Mouse (Mus musculus) neural tube, embryonic 14.5 days (tissue): ENCODE measurements around the gene Fam189b. TPM values are rescaled to one million over a fixed set of nuclear protein-coding genes. Genes with fewer than 3 reads are reported as not detected.
"Not testable (repeated sequence)": the region's sequence is repeated elsewhere in the genome, so short reads cannot be mapped to it uniquely, and the experiment has no call there.

Experiments
- ATAC-seq: fragments of 200-750 bp; cut with Nextera tagmentation; 2 replicates; pipeline ENCODE4 v1.8.0; 2017; ENCODE audit warnings: low read depth, mild to moderate bottlenecking, moderate TSS enrichment, moderate library complexity
- H3K27ac ChIP-seq: fragments of 300-500 bp; sonication (generic); 2 replicates; pipeline ENCODE4 v1.5.1; 2014; ENCODE audit warnings: low read depth, mild to moderate bottlenecking, control low read depth, low read length, moderate library complexity, mixed read lengths
- H3K27me3 ChIP-seq: fragments of 300-500 bp; sonication (generic); 2 replicates; pipeline ENCODE4 v1.6.1; 2014; ENCODE audit warnings: low read length; ENCODE audit not compliant: control insufficient read depth, insufficient read depth
- H3K36me3 ChIP-seq: fragments of 300-500 bp; sonication (generic); 2 replicates; pipeline ENCODE4 v1.6.1; 2014; ENCODE audit warnings: low read length, mixed read lengths; ENCODE audit not compliant: control insufficient read depth, insufficient read depth
- H3K4me1 ChIP-seq: fragments of 300-500 bp; sonication (generic); 2 replicates; pipeline ENCODE4 v1.6.1; 2014; ENCODE audit warnings: low read length; ENCODE audit not compliant: control insufficient read depth, insufficient read depth
- H3K4me2 ChIP-seq: fragments of 300-500 bp; sonication (generic); 2 replicates; pipeline ENCODE4 v1.6.1; 2014; ENCODE audit warnings: mild to moderate bottlenecking, low read depth, low read length, control low read depth
- H3K4me3 ChIP-seq: fragments of 300-500 bp; sonication (generic); 2 replicates; pipeline ENCODE4 v1.5.1; 2014; ENCODE audit warnings: low read depth, low read length, control low read depth, mixed read lengths
- H3K9ac ChIP-seq: fragments of 300-500 bp; sonication (generic); replicated peaks from 2 replicates; pipeline ENCODE4 v1.6.1; 2014; ENCODE audit warnings: low read depth, mild to moderate bottlenecking, control low read depth, low read length, mixed read lengths
- H3K9me3 ChIP-seq: fragments of 300-500 bp; sonication (generic); 2 replicates; pipeline ENCODE4 v1.6.1; 2016; ENCODE audit warnings: low read length; ENCODE audit not compliant: control insufficient read depth
- WGBS: fragments of 180-500 bp; shearing (Covaris S2); extraction: QIAGEN DNeasy Blood & Tissue Kit; methylation state at CpG from one replicate; pipeline ENCODE4 v1.1.7; 2014; 5-methylcytosine and 5-hydroxymethylcytosine counted together
- polyA plus RNA-seq: library from polyadenylated mRNA; unstranded; fragments of >200 nt; fragmentation: Nextera tagmentation; extraction: Ambion mirVana; gene quantifications from 2 replicates; pipeline ENCODE4 v1.2.1, GENCODE M21; 2014

Gene Fam189b
- polyA plus RNA-seq, 1 experiment from 2014 or later, result 38.5 TPM

DNA sequence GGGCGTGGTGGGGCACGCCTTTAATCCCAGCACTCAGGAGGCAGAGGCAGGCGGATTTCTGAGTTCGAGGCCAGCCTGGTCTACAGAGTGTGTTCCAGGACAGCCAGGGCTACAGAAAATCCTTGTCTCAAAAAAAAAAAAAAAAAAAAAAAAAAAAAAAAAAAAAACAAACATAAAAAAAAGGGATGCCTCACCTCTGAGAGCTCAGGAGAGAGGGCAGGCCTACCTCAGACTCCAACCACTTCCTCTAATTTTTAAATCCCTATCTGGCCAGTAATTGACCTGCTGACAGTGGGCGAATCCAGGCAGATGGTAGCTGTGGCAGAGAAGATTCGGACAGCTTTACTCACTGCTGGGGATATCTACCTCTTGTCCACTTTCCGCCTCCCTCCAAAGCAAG is 33.5 kb downstream of the Fam189b start:
- 0 out of 2 replicates have a peak overlapping the region, but pooled peaks have one; percentile 95 for H3K27ac ChIP-seq
- WGBS, result 77% methylated on average over 7 of the region's 7 CpGs
- not testable (repeated sequence) for H3K9ac ChIP-seq, H3K4me3 ChIP-seq, H3K36me3 ChIP-seq, H3K9me3 ChIP-seq, H3K27me3 ChIP-seq, ATAC-seq, H3K4me2 ChIP-seq
- peaks cover 19% of the 10 kb centered on the region for H3K4me1 ChIP-seq

DNA sequence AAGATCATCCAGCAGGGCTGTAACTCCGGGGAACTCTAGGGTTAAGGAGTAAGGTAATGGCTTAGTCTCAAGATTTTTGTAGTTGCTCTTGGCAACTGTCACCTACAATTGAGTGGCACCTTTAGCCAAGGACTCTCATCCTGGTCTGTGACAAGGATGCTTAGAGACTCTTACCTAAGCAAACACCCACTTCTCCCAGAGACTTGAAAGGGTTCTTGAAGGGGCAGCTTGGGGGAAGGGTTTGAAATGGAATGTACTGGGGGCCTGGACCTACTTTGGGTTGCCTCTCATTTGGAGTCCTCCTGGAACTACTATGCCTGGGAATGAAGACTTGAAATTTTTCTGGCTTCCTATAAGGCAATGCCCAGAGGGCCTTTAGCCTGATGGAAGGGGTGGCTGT is 35.3 kb downstream of the Fam189b start:
- Histone ChIP-seq H3K4me3 (no peak overlapping the region), H3K4me2 (no peak overlapping the region), H3K27me3 (peaks cover 3% of the 10 kb centered on the region; the same call in 1 of the 2 replicates), H3K27ac (no peak overlapping the region), H3K9me3 (no peaks in the 10 kb centered on the region), H3K4me1 (peaks cover 12% of the 10 kb centered on the region; the same call in 1 of the 2 replicates), H3K9ac (no peak overlapping the region), H3K36me3 (no peaks in the 10 kb centered on the region)
- ATAC-seq, result no peak
- 83% methylated on average over 1 of the region's 1 CpGs for WGBS

DNA sequence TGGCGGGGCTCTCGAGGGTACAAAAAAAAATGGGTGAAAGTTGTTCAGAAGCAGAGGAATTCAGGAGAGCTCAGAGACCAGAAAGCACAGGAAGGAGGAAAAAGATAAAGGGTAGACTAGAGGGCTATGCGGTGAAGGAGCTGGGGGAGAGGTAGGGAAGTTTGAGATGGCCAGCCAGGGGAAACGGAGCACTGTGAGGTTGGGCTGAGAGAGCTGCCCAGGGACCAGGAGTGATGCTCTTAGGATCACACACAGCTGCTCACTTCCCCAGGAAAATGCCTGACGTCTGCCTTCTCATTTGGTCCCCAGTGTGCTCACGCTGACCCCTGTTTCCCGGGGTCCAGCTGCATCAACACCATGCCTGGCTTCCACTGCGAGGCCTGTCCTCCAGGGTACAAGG is 36.6 kb downstream of the Fam189b start:
- no peaks in the 10 kb centered on the region for H3K9me3 ChIP-seq
- no peak overlapping the region for H3K4me2 ChIP-seq
- WGBS, result 54% methylated on average over 8 of the region's 8 CpGs
- H3K4me1 ChIP-seq, result peaks cover 15% of the 10 kb centered on the region; the same call in 1 of the 2 replicates
- no peak overlapping the region for H3K27ac ChIP-seq
- H3K36me3 ChIP-seq, result no peaks in the 10 kb centered on the region
- H3K27me3 ChIP-seq, result no peaks in the 10 kb centered on the region
- ATAC-seq, result no peak
- H3K9ac ChIP-seq, result no peak overlapping the region
- H3K4me3 ChIP-seq, result no peak overlapping the region

DNA sequence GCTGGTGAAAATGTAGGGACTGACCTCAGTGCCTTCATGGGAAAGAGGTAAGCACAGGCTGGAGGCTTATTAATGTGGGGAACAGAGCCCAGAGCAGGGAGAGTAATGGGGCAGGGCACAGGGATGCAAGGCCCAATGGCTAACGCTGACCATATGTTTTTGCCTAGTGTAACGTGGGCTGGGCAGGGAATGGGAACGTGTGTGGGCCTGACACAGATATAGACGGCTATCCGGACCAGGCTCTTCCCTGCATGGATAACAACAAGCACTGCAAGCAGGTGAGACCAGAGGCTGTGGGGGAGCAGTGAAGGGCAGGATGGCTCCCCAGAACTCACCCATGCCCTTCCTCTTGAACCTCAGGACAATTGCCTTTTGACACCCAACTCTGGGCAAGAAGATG is 38.2 kb downstream of the Fam189b start:
- no peak overlapping the region for H3K4me2 ChIP-seq

DNA sequence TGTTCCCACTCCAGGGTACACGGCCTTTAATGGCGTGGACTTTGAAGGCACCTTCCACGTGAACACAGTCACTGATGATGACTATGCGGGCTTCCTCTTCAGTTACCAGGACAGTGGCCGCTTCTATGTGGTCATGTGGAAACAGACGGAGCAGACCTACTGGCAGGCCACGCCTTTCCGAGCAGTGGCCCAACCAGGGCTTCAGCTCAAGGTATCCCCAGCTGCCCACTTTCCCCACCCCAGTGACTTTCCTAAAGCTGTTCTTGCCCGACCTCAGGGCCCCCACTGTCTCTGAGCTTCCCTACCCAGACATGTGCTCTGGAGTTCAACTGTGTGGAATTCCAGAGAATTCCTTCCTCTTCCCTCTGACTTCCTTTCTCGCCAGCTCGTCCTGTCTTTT is 41.9 kb downstream of the Fam189b start:
- Histone ChIP-seq H3K36me3 (no peaks in the 10 kb centered on the region), H3K27me3 (no peaks in the 10 kb centered on the region), H3K9me3 (no peaks in the 10 kb centered on the region), H3K4me2 (peak overlapping the region; percentile 57), H3K4me1 (peaks cover 32% of the 10 kb centered on the region), H3K4me3 (peak overlapping the region; percentile 40), H3K9ac (peak overlapping the region; percentile 63), H3K27ac (peak overlapping the region; percentile 83)
- WGBS, result 38% methylated on average over 11 of the region's 11 CpGs
- ATAC-seq, result no peak

More for the DNA sequence above, 38.2 kb downstream of the Fam189b start:
- H3K36me3 ChIP-seq, result no peaks in the 10 kb centered on the region
- H3K9ac ChIP-seq, result no peak overlapping the region
- H3K27me3 ChIP-seq, result no peaks in the 10 kb centered on the region
- peaks cover 15% of the 10 kb centered on the region for H3K4me1 ChIP-seq
- no peak for ATAC-seq
- no peak overlapping the region for H3K4me3 ChIP-seq
- no peaks in the 10 kb centered on the region for H3K9me3 ChIP-seq
- no peak overlapping the region for H3K27ac ChIP-seq
- 67% methylated on average over 5 of the region's 5 CpGs for WGBS

DNA sequence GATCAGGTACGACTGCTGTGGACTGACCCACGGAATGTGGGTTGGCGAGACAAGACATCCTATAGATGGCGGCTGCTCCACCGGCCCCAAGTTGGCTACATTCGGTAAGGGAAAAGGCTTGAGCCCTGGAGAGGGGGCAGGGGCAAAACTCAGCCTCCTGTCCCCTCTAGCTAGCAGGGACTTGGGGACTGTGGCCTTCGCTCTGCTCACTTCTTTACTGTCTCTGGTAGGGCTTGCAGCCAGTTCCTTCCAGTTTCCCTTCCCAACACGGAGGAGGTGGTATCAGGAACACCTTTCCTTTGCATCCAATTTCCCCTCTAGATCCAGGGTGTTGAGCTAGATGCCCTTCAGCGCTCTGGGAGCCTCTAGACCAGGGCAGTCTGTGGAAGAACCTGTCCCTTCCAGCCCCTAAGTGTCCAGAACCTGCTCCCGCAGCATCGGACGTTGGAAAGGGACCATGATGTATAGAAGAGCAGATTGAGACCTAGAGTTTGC is 42.4 kb downstream of the Fam189b start:
- peak overlapping the region; percentile 63 for H3K9ac ChIP-seq
- 24% methylated on average over 12 of the region's 12 CpGs for WGBS
- H3K9me3 ChIP-seq, result no peaks in the 10 kb centered on the region
- H3K27me3 ChIP-seq, result no peaks in the 10 kb centered on the region
- H3K4me3 ChIP-seq, result peak overlapping the region; percentile 40
- peak overlapping the region; percentile 57 for H3K4me2 ChIP-seq
- H3K27ac ChIP-seq, result peak overlapping the region; percentile 83
- ATAC-seq, result no peak
- H3K36me3 ChIP-seq, result no peaks in the 10 kb centered on the region
- H3K4me1 ChIP-seq, result peaks cover 32% of the 10 kb centered on the region

DNA sequence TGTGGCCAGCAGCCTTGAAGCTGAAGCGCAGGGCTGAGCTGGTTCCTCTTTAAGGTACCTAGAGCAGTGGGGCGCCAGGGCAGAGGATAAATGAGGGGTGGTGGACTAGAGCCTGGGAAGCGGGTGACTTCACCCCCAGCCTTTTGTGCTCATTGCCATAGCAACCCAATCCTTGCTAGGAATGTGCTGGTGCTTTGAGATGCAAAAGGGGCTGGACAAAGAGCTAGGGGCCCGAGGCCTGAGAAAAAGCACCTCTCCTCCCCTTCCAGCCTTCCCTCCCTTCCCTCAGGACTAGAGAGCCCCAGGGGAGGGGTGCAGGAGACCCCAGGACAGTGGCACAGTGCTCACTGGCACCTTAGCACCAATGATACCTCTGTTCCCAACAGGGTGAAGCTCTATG is 43.0 kb downstream of the Fam189b start:
- Histone ChIP-seq H3K4me1 (peaks cover 32% of the 10 kb centered on the region), H3K27ac (peak overlapping the region; percentile 83), H3K9ac (peak overlapping the region; percentile 63), H3K9me3 (no peaks in the 10 kb centered on the region), H3K4me3 (peak overlapping the region; percentile 40), H3K4me2 (peak overlapping the region; percentile 57), H3K36me3 (no peaks in the 10 kb centered on the region), H3K27me3 (no peaks in the 10 kb centered on the region)
- peak; percentile 41; the same call in 1 of the 2 replicates for ATAC-seq
- WGBS, result 4% methylated on average over 4 of the region's 4 CpGs

DNA sequence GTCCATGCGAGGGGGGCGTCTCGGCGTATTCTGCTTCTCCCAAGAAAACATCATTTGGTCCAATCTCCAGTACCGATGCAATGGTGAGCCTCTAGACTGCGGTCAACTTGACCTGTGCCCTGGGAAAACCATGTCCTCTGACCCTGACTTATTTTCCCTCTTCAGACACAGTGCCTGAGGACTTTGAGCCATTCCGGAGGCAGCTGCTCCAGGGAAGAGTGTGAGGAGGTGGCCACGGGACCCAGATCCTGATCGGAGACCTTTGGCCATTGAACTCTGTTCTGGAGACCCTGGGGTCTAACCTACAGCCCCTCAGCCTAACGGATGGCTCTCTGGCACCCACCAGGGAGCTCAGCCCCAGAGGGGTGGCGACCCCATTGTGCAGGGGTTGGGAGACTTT is 43.4 kb downstream of the Fam189b start:
- Histone ChIP-seq H3K9me3 (no peaks in the 10 kb centered on the region), H3K27ac (peak overlapping the region; percentile 83), H3K4me2 (peak overlapping the region; percentile 57), H3K4me3 (peak overlapping the region; percentile 40), H3K9ac (peak overlapping the region; percentile 63), H3K36me3 (no peaks in the 10 kb centered on the region), H3K4me1 (peaks cover 32% of the 10 kb centered on the region), H3K27me3 (no peaks in the 10 kb centered on the region)
- no peak for ATAC-seq
- 4% methylated on average over 11 of the region's 11 CpGs for WGBS

DNA sequence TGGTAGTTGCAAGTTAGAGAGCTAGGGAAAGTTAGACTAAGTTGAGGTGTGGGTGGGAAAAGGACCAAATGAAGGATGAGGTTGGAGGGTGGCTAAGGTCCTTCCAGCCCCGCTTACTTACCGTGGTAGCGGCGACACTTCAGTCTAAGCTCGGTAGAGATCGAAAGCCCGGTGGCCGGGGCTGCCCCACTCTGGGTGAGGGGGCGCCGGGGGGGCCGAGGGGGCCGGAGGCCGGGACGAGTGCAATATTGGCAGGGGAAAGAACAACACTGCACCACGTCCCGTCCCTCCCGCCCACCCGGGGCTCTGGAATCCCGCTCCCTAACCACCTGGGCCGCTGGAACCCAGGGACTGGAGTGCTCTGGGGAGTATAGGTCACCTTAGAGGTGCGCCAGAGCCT is 44.0 kb downstream of the Fam189b start, which contains the start of gene Mtx1:
Gene Mtx1, minus strand, starts transcription at position 189 of the 400 bp plus-strand sequence.
- peak within 1 kb of the TSS; percentile 57 for H3K4me2 ChIP-seq
- peaks cover 32% of the 10 kb centered on the region for H3K4me1 ChIP-seq
- ATAC-seq, result peak; percentile 5
- H3K4me3 ChIP-seq, result peak within 1 kb of the TSS; percentile 40
- H3K36me3 ChIP-seq, result no peaks in the 10 kb centered on the region
- H3K9me3 ChIP-seq, result no peaks in the 10 kb centered on the region
- H3K27me3 ChIP-seq, result no peaks in the 10 kb centered on the region
- peak within 1 kb of the TSS; percentile 83 for H3K27ac ChIP-seq
- WGBS, result 2% methylated on average over 21 of the region's 21 CpGs
- H3K9ac ChIP-seq, result peak within 1 kb of the TSS; percentile 63
